Mouse (Mus musculus) thymus, adult 2 months (tissue): Measurements from ENCODE around the gene Klre1.

ENCODE experiments used
- CTCF ChIP-seq: fragments of 200-500 bp; IDR thresholded peaks from 2 replicates; pipeline ENCODE4 v1.5.1; 2012; ENCODE audit warnings: mild to moderate bottlenecking, control low read depth, low read length, moderate library complexity, borderline replicate concordance; ENCODE audit not compliant: control insufficient read depth, poor library complexity, insufficient read depth; ENCODE audit errors: extremely low read depth
- POLR2A ChIP-seq: fragments of 200-500 bp; IDR thresholded peaks from 2 replicates; pipeline ENCODE4 v1.6.1; 2012; ENCODE audit warnings: mild to moderate bottlenecking, low read length, control low read depth, moderate library complexity; ENCODE audit not compliant: control insufficient read depth, poor library complexity, insufficient read depth; ENCODE audit errors: extremely low read depth

DNA sequence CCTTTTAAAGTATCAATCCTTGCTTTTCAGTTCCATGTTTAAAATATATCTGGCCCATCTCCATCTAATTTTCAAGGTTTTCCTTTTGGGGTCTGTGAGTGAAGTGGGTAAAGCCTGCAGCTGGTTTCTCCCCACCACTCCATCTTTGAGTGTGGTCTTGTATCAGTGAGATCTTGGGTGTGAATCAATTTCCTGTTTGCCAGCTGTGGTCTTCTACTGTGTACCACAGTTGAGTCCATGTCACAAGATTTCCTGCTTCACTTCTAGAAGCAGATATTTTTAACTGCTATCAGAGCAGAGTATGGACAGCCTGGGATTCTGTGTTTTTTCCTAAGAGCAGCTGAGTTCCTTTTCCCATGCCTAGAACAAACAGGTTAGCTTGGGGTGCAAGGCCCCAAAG lies 30.7 kb downstream of the Klre1 start:
- TF ChIP-seq POLR2A (no peak), CTCF (no peak)
